Mouse (Mus musculus) c-Kit-positive CD71-positive TER-119-negative erythroid progenitor cells, embryonic 14.5 days (primary cell): ENCODE measurements around the gene Smim8.
"Not testable (repeated sequence)": the region's sequence is repeated elsewhere in the genome, so short reads cannot be mapped to it uniquely, and the experiment has no call there.

Source experiments
- DNase-seq: peaks from one replicate; pipeline ENCODE4 v3.0.0-alpha.2; 2013; ENCODE audit warnings: low read depth

The Smim8 gene

DNA sequence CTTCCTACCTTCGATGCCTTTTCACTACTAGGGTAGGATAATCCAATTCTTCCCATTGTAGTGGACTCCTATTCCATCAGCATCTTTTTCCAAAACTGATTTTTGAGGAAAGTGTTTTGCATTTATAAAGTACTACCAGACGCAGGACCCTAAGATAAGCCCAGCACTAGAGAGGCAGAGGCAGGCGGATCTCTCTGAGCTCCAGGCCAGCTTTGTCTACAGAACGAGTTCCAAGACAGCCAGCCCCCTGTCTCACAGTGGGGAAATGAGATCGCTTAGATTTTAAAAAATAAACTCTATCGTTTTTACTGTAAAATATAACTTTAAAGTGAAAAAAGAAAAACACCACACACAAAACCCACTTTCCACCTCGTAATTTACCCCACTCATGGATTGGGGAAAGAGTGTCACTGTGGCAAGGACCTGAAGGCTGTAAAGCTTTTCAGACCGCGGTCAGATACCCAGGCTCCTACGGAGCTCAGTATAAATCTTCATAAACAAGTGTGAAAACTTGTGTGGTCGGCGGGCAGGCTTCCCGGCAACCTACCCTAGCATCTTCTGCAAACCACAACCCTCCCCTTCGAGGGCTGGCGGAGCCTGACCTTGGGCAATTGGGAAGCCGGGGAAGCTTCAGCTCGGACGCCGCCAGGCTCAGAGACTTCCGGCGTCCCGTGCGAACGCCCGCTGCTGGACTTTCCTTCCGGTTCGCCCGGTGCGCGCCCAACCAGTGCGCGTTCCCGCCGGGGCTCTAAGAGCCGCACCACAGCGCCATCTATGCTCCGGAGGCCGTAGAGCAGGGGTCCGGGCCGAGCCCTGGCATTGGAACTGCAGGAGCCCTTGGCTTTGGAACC is at the start of gene Smim8:
Smim8 (minus strand) TSS at position 747 of the 851 bp plus-strand sequence.
- DNase-seq: peak; percentile 84

GRCm38 (mm10) chr4:34823901-34824300 is 45.7 kb upstream of the Smim8 start:
- no peak for DNase-seq

DNA sequence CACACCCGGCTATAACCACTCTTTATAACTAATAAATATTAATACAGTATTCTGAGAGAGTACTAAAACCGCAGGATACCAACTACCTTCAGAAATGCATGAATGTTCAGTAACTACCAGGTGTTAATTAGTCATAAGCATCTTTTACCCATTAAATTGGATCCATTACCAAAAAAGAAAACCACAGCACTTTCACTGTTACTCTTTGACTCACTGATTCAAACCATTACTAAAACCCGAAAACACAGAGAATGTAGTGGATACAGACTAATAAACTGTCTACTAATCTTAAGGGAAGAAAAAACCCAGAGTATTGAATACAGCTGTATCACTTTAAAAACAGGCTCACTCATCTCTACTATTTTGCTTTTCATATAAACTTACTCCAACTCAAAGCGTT is 41.7 kb upstream of the Smim8 start:
- DNase-seq: no peak

DNA sequence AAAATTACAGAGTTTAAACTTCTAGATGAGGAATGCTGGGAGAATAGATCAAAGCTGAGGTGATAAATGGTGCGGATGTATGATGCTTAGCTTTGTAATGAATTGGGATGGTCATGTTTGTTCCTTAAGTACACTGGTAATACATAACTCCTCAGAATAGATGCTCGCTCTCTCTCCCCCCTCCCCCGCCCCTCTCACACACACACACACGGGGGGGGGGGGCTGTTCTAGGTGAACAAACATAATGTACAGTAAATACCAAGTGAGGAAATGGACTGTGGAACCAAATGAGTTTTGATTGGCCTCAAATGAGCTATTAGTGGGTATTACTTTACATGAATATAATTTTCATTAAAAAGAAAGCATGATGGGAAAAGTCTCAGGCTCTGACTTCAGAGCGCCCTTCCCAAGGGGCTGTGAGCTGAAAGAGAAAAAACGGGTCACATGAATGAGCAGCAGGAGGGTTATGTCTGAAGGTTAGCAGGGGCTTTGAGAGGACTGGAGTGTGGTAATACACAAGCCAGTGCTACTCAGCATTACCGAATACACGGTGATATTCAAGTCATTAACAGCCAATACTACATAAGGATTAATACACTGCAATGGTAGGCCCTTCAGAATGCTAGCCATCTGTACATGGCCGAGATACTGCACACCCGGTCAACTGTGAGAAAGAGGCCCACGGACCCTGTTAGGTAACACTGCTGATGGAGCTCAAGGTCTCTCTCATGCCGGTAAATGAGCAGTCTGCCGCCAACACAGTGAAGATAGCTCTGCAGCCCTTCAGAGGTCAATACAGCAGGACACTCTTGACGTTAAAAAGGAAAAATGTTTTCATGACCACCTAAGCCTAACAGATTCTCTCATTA is 23.2 kb upstream of the Smim8 start:
- DNase-seq: no peak

DNA sequence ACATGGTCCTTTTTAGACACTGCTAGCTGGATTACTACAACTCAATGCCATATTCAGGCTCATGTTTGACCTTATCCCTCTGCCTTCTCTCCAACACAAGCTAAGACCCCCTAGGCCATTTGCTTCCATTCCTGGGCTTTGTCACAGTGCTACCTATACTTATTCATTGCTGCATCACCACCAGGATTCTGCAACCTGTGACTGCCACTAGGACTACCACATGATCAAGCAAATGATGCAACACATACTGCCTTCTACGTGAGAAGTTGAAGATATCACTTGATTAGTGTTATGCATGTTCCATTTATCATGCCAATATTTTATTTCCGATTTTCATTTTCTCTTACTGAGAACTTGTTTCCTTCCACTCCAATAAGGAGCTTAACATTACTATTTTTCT is 19.8 kb upstream of the Smim8 start:
- no peak for DNase-seq

DNA sequence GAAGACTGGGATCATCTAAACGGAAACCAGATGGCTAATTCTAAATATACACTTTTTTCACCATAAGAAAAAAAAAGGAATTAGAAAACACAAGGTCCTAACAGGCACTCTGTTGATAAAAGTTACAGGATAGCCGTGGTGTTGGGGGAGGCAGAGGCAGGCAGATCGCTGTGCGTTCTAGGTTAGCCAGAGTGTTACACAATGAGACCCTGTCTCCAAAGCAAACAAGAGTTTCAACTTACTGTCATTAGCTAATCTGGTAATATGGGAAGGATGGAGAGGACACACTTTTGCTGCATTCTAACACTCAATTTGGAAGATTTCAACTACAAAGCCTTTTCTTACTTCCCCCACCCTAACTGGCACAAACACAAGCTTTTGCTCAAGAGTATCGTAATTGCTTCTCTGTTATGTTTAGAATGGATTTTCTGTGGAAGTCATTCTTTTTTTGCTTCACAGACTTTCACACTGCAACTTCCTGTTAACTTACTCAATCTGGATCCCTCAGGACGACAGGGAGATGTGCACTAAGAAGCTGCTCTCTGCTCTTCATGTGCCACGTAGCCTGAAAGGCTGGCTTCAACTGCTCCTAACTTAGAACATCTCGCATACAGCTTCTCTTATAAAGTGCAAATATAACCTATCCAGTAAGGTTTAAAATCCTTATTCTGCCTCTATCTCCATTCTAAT is 19.2 kb upstream of the Smim8 start:
- DNase-seq: no peak

- no peak for DNase-seq
Measured at GRCm38 (mm10) chr4:34796294-34796693, 18.1 kb upstream of the Smim8 start.

DNA sequence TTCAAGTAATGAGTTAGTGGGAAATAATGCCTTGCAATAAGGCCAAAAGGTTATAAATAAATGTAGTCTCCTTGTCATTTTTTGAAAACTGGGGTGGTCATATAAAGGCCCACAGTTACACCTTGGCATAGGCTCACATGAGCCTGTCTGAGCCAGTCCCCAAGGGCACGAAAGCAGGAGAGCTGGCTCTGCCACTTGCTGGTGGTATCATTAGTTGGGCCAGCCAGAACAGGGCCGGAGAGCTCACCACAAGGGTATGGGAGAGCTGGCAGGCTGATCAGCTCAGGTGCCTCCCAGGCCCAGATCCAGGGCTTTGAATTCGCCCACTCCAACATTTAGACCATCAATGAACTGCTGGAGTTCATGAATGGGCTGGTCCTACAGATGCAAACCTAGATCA is 8.3 kb upstream of the Smim8 start:
- DNase-seq: no peak

DNA sequence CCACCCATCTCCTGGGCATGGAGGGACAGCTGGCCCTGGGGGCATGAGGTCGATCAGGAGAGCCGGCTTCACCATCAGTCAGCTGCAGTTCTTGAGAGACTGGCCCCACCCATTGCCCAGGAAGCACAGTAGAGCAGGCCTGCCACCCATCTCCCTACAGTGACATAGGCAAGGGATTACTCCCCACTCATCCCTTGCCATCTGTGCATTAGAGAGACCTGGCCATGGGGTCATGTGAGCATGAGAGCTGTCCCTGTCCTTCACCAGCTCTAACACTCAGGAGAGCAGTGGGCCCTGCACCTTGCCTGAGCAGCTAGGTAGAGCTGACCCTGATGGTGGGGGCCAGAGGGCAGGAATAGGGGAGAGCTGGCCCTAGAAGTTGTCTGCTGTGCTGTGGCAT is 7.4 kb upstream of the Smim8 start:
- DNase-seq: no peak

- DNase-seq: no peak
Measured at GRCm38 (mm10) chr4:34784865-34785264, 6.6 kb upstream of the Smim8 start.

DNA sequence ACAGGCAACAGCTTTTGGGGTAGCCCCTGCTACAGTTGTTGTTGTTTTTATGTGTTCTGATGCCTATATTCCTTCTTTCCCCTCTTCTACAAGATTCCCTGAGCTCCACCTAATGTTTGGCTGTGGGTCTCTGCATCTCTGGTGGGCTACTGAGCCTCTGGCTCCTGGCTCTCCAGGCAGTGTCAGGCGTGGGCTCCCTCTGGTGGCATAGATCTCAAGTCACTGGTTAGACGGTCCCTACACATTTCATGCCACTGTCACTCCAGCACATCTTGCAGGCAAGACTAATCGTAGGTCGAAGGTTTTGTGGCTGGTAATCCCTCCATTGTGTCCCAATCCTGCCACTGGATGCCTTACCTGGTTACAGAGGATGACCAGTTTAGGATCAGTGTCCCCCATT is 4.5 kb upstream of the Smim8 start:
- no peak for DNase-seq

- no peak for DNase-seq
Measured at GRCm38 (mm10) chr4:34771652-34772371, 6.4 kb downstream of the Smim8 start.

DNA sequence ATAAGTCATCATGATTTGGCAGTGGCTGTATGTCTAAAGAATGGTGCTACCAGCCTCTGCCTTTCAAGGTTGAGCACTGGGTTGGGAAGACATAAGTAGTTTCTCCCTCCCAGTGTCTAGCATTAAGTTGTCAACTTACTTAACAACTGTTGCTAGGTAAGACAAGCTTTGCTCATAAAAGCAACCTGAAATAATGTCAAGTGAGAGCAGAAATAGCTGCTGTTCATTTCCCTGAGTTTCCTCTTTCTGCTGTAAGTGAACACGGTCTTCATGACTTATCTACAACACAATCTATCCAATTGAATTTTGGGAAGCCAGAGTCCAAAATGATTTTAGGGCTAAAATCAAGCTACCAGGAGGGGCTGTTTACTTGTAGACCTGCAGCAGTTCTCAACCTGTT is 22.1 kb downstream of the Smim8 start, which contains the start of gene Gm136:
Gm136 (minus strand) TSS at position 101 of the 400 bp plus-strand sequence.
- no peak for DNase-seq

GRCm38 (mm10) chr4:34749236-34749635 is 29.0 kb downstream of the Smim8 start:
- no peak for DNase-seq

DNA sequence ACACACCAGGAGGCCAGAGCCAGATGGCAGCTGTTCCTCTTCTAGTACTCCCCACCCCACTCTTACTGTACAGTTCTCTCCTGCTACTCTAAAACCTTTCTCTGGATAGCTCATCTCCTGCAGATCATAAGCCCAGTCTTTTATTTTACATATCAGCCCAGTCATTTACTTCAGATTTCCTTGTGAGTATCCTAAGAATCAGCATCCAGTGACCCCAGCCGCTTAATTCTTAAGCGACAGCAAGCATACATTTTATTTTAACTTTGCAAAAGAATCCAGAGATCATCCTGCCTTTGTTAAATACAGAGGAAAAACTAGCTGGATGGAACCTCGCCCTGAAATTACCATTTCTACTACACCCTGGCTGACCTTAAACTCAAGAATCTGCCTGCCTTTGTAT is 43.8 kb downstream of the Smim8 start:
- DNase-seq: no peak

DNA sequence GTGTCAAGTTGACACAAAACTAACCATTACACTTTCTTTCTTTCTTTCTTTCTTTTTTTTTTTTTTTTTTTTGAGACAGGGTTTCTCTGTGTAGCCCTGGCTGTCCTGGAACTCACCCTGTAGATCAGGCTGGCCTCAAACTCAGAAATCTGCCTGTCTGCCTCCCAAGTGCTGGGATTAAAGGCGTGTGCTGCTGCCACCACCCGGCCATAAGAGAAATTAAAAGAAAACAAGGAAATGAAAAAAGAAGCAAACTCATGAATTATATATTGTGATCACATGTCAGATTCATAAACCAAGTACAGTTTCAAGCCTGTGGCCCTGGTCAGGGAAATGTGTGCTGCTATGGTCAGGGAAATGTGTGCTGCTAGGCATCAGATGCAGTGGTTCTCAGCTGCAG is 44.8 kb downstream of the Smim8 start:
- not testable (repeated sequence) for DNase-seq

GRCm38 (mm10) chr4:34729851-34730341 is 48.3 kb downstream of the Smim8 start, which contains the start of gene Cfap206:
Gene Cfap206 (minus strand): TSS chr4:34730206.
- peak; percentile 44 for DNase-seq

DNA sequence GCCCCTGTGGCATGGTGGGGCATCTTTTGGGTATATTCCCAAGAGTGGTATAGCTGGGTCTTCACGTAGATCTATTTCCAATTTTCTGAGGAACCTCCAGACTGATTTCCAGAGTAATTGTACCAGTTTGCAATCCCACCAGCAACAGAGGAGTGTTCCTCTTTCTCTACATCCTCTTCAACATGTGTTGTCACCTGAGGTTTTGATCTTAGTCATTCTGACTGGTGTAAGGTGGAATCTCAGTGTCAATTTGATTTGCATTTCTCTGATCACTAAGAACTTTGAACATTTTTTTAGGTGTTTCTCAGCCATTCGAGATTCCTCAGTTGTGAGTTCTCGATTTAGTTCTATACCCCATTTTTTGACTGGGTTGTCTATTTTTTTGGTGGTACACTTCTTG is 52.5 kb downstream of the Smim8 start:
- not testable (repeated sequence) for DNase-seq

GRCm38 (mm10) chr4:34724306-34724705 is 53.9 kb downstream of the Smim8 start:
- no peak for DNase-seq

DNA sequence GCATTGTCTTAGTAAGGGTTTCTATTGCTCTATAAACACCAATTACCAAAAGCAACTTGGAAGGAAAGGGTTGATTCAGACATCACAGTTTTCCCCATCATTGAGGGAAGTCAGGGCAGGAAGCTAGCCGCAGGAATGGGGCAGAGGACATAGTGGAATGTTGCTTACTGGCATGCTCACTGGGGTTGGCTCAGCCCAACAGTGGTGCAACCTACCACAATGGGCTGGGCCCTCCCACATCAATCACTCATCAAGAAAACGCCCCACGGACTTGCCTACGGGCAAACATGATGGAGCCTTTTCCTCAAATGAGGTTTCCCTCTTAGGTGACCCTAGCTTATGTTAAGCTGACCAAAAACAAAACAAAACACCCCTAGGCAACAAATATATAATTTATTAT is 55.0 kb downstream of the Smim8 start:
- no peak for DNase-seq

DNA sequence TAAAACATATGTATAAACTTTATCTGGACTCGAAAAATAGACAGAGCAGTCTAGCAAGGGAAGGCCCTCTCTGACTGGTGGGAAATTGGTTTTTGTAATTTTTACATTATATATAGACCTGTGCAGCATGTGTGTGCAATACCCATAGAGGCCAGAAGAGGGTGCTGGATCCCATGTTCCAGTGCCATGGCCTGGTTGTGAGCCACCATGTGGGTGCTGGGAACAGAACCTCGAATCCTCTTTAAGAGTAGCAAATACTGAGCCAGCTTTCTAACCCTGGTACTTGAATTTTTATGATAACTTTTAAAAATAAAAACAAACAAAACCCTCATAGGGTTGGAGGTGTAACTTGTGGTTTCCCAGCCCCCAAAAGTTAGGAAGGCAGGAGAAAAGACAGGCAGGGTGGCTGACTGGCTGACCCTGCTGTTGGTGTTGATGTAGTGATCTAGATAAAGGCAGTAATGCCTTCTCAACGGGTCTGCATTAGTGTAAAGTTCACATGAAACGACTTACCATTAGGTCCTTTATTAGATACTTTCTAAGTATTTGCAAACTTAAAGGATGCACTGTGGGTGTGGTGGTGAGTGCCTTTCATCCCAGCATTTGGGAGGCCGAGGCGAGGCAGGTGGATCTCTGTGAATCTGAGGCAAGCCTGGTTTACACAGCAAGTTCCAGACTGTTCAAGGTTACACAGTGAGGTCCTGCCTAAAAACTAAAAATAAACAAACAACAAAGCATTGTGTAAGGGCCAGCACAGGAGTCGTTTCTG is 57.9 kb downstream of the Smim8 start:
- DNase-seq: no peak
